Comparison of ENCODE assay signal across 13 mouse cellular contexts in genomic region chr2:137704565-137704947, GRCm38 (mm10).
"Had no signal": no experiment of that assay in that cellular context is flagged by ENCODE, and none has a peak within 500 bp of the region (broad histone marks: within the 10 kb centered on the region; RNA-seq: fewer than 3 reads in every experiment).

No protein-coding gene starts in this region.

- H3K36me3 ChIP-seq: limb, embryonic 15.5 days; liver, embryonic 12.5 days; midbrain, embryonic 13.5 days; neural tube, embryonic 12.5 days; stomach, embryonic 15.5 days had no signal

- H3K4me2 ChIP-seq: limb, embryonic 15.5 days; liver, embryonic 12.5 days; lung, embryonic 14.5 days; neural tube, embryonic 12.5 days; stomach, embryonic 15.5 days had no signal

- ATAC-seq: inflammation-experienced regulatory T-cells, adult 6 months; liver, embryonic 12.5 days had no signal

- DNase-seq: lung, embryonic 14.5 days; lung, postnatal 10 days; lung, postnatal 4 days; right cerebral cortex, postnatal 4 days; spleen, adult 18-20 months; thymus, adult 2 months; thymus, postnatal 25 days had no signal

- H3K9me3 ChIP-seq: limb, embryonic 15.5 days; liver, embryonic 12.5 days; midbrain, embryonic 13.5 days; neural tube, embryonic 12.5 days; stomach, embryonic 15.5 days had no signal

- H3K4me3 ChIP-seq: limb, embryonic 15.5 days; liver, embryonic 12.5 days; midbrain, embryonic 13.5 days; neural tube, embryonic 12.5 days; stomach, embryonic 15.5 days had no signal

- H3K27ac ChIP-seq: limb, embryonic 15.5 days; liver, embryonic 12.5 days; midbrain, embryonic 13.5 days; neural tube, embryonic 12.5 days; stomach, embryonic 15.5 days had no signal

- H3K27me3 ChIP-seq: limb, embryonic 15.5 days; liver, embryonic 12.5 days; stomach, embryonic 15.5 days had no signal

- H3K9ac ChIP-seq: limb, embryonic 15.5 days; liver, embryonic 12.5 days; lung, embryonic 14.5 days; midbrain, embryonic 13.5 days; neural tube, embryonic 12.5 days; stomach, embryonic 15.5 days had no signal

- H3K4me1 ChIP-seq: liver, embryonic 12.5 days had no signal
